Mouse (Mus musculus) intestine, embryonic 15.5 days (tissue): ENCODE data around the gene Ccn1. TPM values are rescaled to one million over a fixed set of nuclear protein-coding genes. Genes with fewer than 3 reads are reported as not detected.

Source experiments
- ATAC-seq: fragments of 200-750 bp; cut with Nextera tagmentation; 2 replicates; pipeline ENCODE4 v1.8.0; 2017; ENCODE audit warnings: moderate TSS enrichment, moderate library complexity
- H3K27ac ChIP-seq: fragments of 300-500 bp; sonication (generic); 2 replicates; pipeline ENCODE4 v1.5.1; 2015; ENCODE audit warnings: mild to moderate bottlenecking, inconsistent platforms
- H3K27me3 ChIP-seq: fragments of 300-500 bp; sonication (generic); replicated peaks from 2 replicates; pipeline ENCODE4 v1.6.1; 2015; ENCODE audit warnings: inconsistent platforms
- H3K36me3 ChIP-seq: fragments of 300-500 bp; sonication (generic); 2 replicates; pipeline ENCODE4 v1.6.1; 2015; ENCODE audit warnings: inconsistent platforms
- H3K4me1 ChIP-seq: fragments of 300-500 bp; sonication (generic); replicated peaks from 2 replicates; pipeline ENCODE4 v1.6.1; 2015; ENCODE audit warnings: inconsistent platforms
- H3K4me2 ChIP-seq: fragments of 300-500 bp; sonication (generic); replicated peaks from 2 replicates; pipeline ENCODE4 v1.6.1; 2015; ENCODE audit warnings: mild to moderate bottlenecking, inconsistent platforms
- H3K4me3 ChIP-seq: fragments of 300-500 bp; sonication (generic); replicated peaks from 2 replicates; pipeline ENCODE4 v1.5.1; 2015; ENCODE audit warnings: inconsistent platforms
- H3K9ac ChIP-seq: fragments of 300-500 bp; sonication (generic); 2 replicates; pipeline ENCODE4 v1.6.1; 2015; ENCODE audit warnings: inconsistent platforms
- H3K9me3 ChIP-seq: fragments of 300-500 bp; sonication (generic); 2 replicates; pipeline ENCODE4 v1.6.1; 2016; ENCODE audit warnings: inconsistent platforms
- WGBS: fragments of 180-500 bp; shearing (Covaris S2); methylation state at CpG from one replicate; pipeline ENCODE4 v1.1.7; 2015; 5-methylcytosine and 5-hydroxymethylcytosine counted together
- polyA plus RNA-seq: library from polyadenylated mRNA; unstranded; fragments of >200 nt; fragmentation: Nextera tagmentation; extraction: Ambion mirVana; gene quantifications from 2 replicates; pipeline ENCODE4 v1.2.1, GENCODE M21; 2015

Ccn1 gene
- polyA plus RNA-seq, 1 experiment from 2014 or later, result 50.4 TPM

DNA sequence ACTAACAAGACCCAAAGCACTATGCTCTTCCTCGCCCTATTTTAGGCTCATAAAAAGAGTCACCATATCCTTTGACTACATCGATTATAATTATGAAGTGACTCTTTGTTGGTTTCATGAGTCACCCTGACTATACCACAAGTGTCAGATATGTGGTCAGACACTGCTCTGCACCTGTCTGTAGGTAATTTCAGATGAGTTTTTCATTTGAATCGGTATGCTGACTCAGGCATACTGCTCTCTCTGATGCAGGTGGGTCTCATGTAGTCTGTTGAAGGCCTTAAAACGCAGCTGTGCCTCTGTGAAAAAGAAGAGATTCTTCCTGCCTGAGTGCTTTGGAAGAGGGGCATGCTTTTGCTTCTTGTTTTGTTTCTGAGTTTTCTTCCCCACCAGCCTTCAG, 16.6 kb upstream of the Ccn1 start:
- H3K4me3 ChIP-seq, result no peak overlapping the region
- ATAC-seq, result no peak
- no peaks in the 10 kb centered on the region for H3K4me1 ChIP-seq
- H3K36me3 ChIP-seq, result no peaks in the 10 kb centered on the region
- no peak overlapping the region for H3K27ac ChIP-seq
- no peaks in the 10 kb centered on the region for H3K9me3 ChIP-seq
- H3K4me2 ChIP-seq, result no peak overlapping the region
- 88% methylated on average over 4 of the region's 4 CpGs for WGBS
- no peaks in the 10 kb centered on the region for H3K27me3 ChIP-seq
- no peak overlapping the region for H3K9ac ChIP-seq

DNA sequence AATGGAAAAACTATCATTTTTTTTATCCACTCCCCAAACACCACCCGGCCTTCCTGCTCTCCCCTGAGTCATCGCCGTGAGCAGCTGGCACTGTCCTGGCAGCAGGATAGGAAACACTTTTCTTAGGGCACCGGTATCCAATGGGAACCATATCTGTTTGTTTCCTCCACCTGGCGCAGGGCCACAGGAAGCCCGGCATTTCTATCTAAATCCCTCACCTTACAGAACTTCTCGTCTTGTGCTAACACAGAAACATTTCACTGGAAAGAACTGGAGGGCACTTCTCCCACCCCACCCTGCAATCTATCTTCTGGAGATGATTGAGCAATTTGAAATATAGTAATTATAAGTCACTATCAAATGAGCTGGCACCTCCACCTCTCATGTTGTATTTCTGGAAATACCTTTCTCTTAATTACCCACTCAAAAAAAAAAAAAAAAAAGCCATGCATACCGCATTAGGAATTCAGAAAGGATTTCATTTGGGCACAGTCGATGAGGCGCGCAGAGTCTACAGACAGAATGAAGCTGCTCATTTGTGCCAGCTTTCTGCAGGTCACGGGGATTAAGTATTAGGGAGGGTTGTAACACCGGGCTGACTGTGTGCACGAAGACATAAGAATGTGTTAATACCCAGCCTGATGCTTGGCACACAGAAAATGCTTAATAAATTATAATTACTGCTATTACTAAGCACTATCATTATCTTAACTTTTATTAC, 7.4 kb upstream of the Ccn1 start:
- 80% methylated on average over 14 of the region's 14 CpGs for WGBS
- Histone ChIP-seq H3K4me3 (no peak overlapping the region), H3K4me1 (peaks cover 5% of the 10 kb centered on the region), H3K4me2 (no peak overlapping the region), H3K36me3 (no peaks in the 10 kb centered on the region; the same call in 1 of the 2 replicates), H3K9me3 (no peaks in the 10 kb centered on the region), H3K9ac (no peak overlapping the region), H3K27ac (no peak overlapping the region), H3K27me3 (no peaks in the 10 kb centered on the region)
- ATAC-seq, result no peak

DNA sequence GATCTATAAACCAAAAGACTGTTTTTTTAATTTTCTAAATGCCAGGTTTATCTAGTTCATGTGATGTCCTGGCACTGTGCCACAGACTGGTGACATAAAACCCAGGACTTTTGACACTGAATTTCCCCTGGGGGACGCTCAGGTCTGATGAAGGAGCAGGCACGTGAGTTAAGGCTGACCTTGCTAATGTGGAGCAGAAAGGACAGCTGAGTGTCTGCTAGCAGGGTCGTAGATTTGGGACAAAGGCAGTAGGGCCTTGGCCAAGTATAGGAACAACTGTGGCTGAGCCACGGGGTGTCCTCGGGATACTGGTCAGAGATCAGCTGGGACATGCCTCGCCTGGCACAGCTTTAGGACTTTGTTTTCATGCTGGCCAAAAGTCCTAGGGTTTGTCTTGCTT, 5.2 kb upstream of the Ccn1 start:
- ATAC-seq, result no peak
- 83% methylated on average over 6 of the region's 6 CpGs for WGBS
- Histone ChIP-seq H3K4me1 (peaks cover 11% of the 10 kb centered on the region), H3K27me3 (no peaks in the 10 kb centered on the region), H3K4me3 (no peak overlapping the region), H3K9me3 (no peaks in the 10 kb centered on the region), H3K4me2 (no peak overlapping the region), H3K36me3 (no peaks in the 10 kb centered on the region; the same call in 1 of the 2 replicates), H3K27ac (no peak overlapping the region), H3K9ac (no peak overlapping the region)

DNA sequence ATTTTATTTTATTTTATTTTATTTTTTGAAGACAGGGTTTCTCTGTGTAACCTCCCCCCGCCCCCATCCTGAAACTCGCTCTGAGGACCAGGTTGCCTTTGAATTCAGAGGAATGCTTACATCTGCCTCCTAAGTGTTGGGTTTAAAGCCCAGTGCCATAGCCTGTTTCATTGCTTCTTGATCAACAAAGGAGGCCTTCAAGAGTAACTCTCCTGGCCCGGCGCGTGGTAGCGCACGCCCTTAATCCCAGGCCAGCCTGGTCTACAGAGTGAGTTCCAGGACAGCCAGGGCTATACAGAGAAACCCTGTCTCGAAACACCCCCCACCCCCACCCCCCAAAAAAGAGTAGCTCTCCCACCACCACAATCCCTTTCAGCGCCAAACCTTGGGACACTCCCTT, 4.2 kb upstream of the Ccn1 start:
- 77% methylated on average over 9 of the region's 9 CpGs for WGBS

DNA sequence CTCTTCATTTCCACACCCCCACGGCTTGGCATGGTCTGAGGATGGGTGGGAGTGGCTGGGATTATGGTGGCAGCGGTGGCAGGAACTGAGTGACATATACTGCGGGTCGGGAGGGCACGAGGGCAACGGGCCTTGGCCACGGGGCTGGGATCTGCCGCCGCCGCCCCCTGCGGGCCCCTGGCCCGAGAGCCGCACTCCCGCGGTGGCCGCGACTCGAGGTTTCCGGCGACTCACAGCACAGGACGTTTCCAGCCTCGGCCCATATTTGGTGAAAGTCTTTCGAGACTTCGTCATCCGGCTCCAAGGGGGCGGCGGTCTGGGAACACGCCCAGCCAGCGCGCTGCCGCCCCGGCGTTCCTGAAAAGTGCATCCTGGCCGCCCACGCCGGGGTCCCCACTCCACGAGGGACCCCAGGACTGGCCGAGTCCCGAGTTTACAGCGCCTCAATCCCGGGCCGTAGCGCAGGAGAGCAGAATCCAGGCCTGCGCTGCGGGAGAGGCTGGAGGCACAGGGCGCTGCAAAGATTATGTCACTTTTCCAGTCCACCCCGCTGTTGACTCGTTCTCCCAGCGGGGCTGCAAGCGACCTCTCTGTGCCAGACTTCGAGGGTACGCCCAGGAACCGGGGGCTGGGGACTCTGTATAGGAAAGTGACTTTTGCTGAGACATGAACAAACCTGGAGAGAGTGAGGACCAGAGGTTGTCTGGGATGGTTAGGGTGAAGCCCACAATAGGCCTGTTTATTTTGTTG, 3.6 kb upstream of the Ccn1 start:
- peak overlapping the region; percentile 60 for H3K4me3 ChIP-seq
- no peaks in the 10 kb centered on the region for H3K9me3 ChIP-seq
- H3K4me1 ChIP-seq, result peaks cover 15% of the 10 kb centered on the region
- WGBS, result under 1% methylated on average over 53 of the region's 53 CpGs
- ATAC-seq, result peak; percentile 63
- H3K36me3 ChIP-seq, result no peaks in the 10 kb centered on the region; the same call in 1 of the 2 replicates
- H3K9ac ChIP-seq, result peak overlapping the region; percentile 73
- H3K27ac ChIP-seq, result peak overlapping the region; percentile 94
- peak overlapping the region; percentile 92 for H3K4me2 ChIP-seq
- H3K27me3 ChIP-seq, result no peaks in the 10 kb centered on the region

More for the DNA sequence above, 4.2 kb upstream of the Ccn1 start:
- Histone ChIP-seq H3K4me1 (peaks cover 11% of the 10 kb centered on the region), H3K9me3 (no peaks in the 10 kb centered on the region), H3K9ac (no peak overlapping the region), H3K4me2 (peak overlapping the region; percentile 92; the same call in 1 of the 2 replicates), H3K36me3 (no peaks in the 10 kb centered on the region; the same call in 1 of the 2 replicates), H3K4me3 (no peak overlapping the region), H3K27ac (no peak overlapping the region), H3K27me3 (no peaks in the 10 kb centered on the region)
- ATAC-seq, result no peak

DNA sequence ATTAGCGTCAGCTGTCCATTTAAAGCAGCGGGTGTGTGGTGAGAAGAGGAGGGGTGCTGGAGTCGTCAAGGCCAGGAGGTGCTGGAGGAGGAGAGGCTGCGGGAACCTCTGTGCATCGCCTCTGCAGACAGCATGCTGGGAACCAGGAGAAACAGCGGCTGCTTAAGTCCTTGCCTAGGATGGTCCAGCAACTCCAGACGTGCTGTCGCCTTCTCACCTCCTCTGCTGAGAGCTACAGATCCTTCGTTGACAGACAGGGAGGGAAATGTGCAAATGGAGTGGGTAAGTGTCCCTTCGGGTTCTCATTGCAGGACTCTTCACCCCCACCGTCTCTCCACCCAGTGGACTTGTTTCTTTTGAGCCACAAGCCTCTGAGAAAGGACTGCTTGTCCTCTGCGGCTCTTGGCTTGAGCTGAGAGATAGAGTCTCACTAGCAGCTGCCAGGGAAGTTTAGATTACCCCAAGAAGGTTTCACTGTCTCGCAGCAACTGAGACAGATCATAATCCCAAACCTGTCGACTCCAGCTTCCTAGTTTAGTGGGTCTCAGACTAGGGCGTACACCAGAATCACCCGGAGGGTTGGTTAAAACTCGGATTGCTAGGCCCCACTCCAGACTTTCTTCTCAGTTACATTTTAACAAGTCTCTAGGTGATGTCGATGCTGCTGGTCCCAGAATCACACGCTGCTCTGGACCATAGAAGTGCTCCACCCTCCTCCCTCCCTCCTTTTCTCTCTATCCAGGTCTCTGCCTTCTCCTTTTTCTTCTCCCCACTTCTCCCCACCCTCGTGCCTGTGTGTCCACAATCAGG, 2.7 kb upstream of the Ccn1 start:
- Histone ChIP-seq H3K9ac (peak overlapping the region; percentile 73), H3K4me1 (peaks cover 16% of the 10 kb centered on the region), H3K4me3 (peak overlapping the region; percentile 60), H3K9me3 (no peaks in the 10 kb centered on the region), H3K4me2 (peak overlapping the region; percentile 92), H3K27ac (peak overlapping the region; percentile 94), H3K36me3 (peaks cover 2% of the 10 kb centered on the region; the same call in 1 of the 2 replicates), H3K27me3 (no peaks in the 10 kb centered on the region)
- WGBS, result 24% methylated on average over 20 of the region's 20 CpGs
- peak; percentile 10 for ATAC-seq

DNA sequence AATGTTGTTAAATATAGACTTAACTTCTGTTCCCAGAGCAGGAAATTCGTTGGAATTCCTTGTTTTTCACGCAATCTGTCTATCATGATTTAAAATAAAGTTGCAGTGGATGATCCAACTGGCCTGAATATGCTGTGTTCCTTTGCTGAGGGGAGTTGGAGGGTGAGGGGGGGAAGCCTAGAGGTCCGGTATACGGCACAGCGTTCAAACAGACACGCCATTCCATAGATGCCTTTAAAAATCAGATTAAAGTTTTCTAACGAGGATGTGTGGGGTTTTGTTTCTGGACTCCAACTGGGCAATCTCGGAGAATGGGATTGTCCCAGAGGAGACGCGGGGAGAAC, 2.2 kb upstream of the Ccn1 start:
- no peaks in the 10 kb centered on the region for H3K27me3 ChIP-seq
- H3K9me3 ChIP-seq, result no peaks in the 10 kb centered on the region
- 21% methylated on average over 10 of the region's 10 CpGs for WGBS
- H3K27ac ChIP-seq, result peak overlapping the region; percentile 94
- peaks cover 4% of the 10 kb centered on the region; the same call in 1 of the 2 replicates for H3K36me3 ChIP-seq
- peak overlapping the region; percentile 60 for H3K4me3 ChIP-seq
- peak overlapping the region; percentile 92 for H3K4me2 ChIP-seq
- peaks cover 20% of the 10 kb centered on the region for H3K4me1 ChIP-seq
- no peak for ATAC-seq
- peak overlapping the region; percentile 73 for H3K9ac ChIP-seq

DNA sequence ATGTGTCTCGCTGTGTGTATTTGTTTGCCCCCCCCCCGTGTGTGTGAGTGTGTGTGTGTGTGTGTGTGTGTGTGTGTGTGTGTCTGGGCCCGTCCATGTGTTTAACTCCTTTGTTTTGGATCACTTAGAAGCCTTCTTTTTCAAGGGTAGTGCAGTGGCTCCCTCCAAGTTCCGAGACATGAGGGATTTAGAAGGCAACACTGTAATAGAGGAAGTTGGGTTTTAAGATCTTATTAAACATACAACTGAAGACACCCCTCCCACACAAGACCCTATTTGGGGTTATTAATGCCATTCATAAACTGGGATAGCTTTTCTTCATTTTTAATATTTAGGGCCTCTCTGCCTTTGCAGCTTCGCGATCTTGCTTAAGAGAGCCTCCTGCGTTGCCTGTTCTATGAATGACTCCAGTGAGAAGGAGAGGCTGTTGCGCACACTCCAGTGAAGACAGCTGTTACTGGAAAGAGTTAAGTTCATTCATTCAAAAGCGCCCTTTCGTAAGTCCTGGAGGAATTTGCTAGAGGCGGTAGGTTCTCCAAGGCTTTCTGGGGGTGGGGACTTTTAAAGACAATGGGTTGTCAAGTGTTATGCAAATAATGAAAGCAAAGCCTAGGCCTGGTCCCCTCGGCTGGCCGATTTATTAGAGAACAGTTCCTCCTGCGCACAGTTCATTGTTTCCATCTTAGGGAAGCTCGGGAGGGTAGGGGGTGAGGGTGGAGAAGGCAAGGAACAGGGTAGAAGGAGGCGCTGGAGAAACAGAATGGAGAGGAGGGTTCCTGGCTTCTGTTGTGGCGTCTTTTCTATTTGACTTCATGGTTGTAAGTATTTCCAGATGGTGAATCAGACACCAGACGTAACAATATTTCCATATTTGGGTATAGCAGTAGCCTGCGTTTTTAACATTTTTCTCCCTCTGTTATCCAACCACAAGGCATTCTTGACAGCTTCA, 1.5 kb upstream of the Ccn1 start:
- H3K27me3 ChIP-seq, result no peaks in the 10 kb centered on the region
- peak overlapping the region; percentile 71 for H3K4me3 ChIP-seq
- 25% methylated on average over 19 of the region's 19 CpGs for WGBS
- H3K36me3 ChIP-seq, result peaks cover 4% of the 10 kb centered on the region; the same call in 1 of the 2 replicates
- H3K9ac ChIP-seq, result peak overlapping the region; percentile 18; the same call in 1 of the 2 replicates
- ATAC-seq, result 0 out of 2 replicates have a peak, but pooled peaks have one; percentile 3
- peak overlapping the region; percentile 92 for H3K4me2 ChIP-seq
- H3K4me1 ChIP-seq, result peaks cover 20% of the 10 kb centered on the region
- peak overlapping the region; percentile 94 for H3K27ac ChIP-seq
- H3K9me3 ChIP-seq, result no peaks in the 10 kb centered on the region

DNA sequence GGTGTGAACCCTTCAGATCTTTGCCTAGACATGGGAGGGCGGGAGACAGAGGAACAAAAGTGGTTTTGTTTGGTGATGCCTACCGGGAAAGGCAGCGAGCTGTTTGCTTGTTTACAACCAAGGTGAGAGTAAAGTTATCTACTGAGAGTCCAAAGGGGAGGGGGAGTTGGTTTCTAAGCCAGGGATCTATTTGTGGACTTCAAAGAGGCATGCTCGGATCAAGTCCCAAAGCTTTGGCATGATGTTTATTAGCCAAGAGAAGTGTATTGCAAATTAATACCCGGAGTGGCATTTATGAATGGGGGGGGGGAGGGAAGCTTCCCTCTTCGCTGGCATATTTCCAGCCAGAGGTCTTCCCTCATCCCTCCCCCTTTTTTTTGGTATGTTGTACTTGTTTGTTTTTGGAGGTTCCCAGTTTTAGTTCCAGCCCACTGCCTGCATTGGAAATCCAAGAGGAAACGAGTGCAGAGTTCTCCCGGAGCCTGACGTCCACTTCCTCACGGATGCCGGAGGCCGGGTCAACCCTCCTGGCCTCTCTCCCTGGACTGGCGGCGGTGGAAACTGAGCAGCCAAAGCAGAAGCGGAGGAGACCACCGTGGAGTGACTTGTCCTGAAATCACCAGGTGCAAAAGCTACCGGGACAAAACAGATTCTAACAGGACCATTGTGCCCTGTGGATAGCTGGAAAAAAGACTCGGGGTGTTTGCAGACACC, 674 bp upstream of the Ccn1 start:
- no peaks in the 10 kb centered on the region for H3K9me3 ChIP-seq
- peak overlapping the region; percentile 2; the same call in 1 of the 2 replicates for H3K9ac ChIP-seq
- 0 out of 2 replicates have a peak, but pooled peaks cover 4% of the 10 kb centered on the region for H3K36me3 ChIP-seq
- no peaks in the 10 kb centered on the region for H3K27me3 ChIP-seq
- peak overlapping the region; percentile 71 for H3K4me3 ChIP-seq
- H3K4me1 ChIP-seq, result peaks cover 20% of the 10 kb centered on the region
- peak overlapping the region; percentile 92 for H3K4me2 ChIP-seq
- no peak for ATAC-seq
- WGBS, result 8% methylated on average over 18 of the region's 18 CpGs
- peak overlapping the region; percentile 94 for H3K27ac ChIP-seq

DNA sequence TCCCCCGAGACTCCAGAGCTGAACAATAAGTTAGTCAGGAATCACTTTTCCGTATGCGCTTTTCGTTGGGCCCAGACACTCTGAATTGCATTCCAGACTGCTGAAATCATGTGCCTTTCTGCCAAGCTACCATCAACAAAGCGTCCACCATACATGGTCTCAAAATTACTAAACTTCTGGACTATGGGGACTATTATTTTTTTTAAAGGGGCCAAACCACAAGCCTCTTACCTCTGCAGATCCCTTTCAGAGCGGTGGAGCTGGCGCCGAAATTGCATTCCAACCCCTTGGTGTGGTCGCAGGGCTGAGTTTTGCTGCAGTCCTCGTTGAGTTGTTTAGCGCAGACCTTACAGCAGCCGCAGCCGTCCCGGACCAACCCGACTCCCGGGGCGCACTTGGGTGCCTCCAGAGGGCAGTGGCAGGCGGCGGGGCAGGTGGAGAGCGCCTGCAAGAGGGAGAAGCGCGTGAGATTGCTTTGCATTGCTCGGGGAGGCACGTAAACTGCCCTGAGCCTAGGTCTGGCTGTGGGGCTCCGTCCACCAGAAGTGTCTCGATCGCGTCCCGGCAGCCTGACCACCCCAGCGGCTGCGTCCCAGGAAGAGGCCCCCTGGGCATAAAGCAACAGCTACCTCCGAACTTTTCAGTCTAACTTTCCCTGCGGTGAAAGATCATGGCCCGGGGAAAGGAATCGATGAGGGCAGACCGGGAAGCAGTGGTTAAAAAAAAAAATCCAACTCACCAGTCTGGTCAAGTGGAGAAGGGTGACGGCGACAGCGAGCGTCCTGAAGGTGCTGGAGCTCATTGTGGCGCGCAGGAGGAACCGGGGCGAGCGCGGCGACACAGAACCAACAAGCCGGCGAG, 560 bp downstream of the Ccn1 start:
- Histone ChIP-seq H3K36me3 (0 out of 2 replicates have a peak, but pooled peaks cover 4% of the 10 kb centered on the region), H3K4me2 (peak overlapping the region; percentile 92), H3K9me3 (no peaks in the 10 kb centered on the region), H3K4me1 (peaks cover 20% of the 10 kb centered on the region), H3K27me3 (no peaks in the 10 kb centered on the region), H3K9ac (peak overlapping the region; percentile 84), H3K4me3 (peak overlapping the region; percentile 71), H3K27ac (peak overlapping the region; percentile 94)
- ATAC-seq, result peak; percentile 60
- WGBS, result under 1% methylated on average over 49 of the region's 49 CpGs
